ENCODE assay signal across 8 mouse cellular contexts in the genomic region with DNA sequence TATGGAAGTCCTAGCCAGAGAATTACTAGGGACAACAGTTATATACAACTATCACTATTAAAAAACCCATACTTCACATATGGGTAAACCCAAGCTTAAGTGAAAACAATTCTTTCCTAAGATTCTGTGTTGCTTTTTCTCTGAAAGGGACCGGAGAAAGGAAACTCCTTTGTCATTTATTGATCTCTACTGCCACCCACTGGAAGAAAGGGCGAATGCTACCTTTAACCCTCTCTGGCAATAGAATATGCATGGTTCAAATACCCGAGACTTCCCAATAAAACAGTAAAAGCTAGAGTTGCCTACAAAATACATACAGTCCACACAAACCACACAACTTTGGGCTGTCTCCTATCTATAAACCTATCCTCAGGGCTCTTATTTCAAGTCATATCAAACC. TPM values are rescaled to one million over a fixed set of nuclear protein-coding genes. Genes with fewer than 3 reads are reported as not detected.
DNase-seq lines count a peak whose midpoint lies in the region; ATAC-seq lines count a peak whose summit lies in the region.

No protein-coding gene starts in this region.

- WGBS in kidney, embryonic 16.5 days, result 12% methylated on average over 3 of the region's 3 CpGs
- 12% methylated on average over 3 of the region's 3 CpGs for WGBS in limb, embryonic 11.5 days

- peak; percentile 87 for ATAC-seq in frontal cortex, adult (ENCODE audit: low TSS enrichment)
- peak; percentile 49; the same call in 1 of the 2 replicates for ATAC-seq in kidney, embryonic 16.5 days (ENCODE audit: low FRiP score, low TSS enrichment)
- ATAC-seq in limb, embryonic 11.5 days (ENCODE audit: insufficient number of reproducible peaks, low FRiP score, low TSS enrichment, low read depth), result no peak

- no peaks in the 10 kb centered on the region for H3K36me3 ChIP-seq in kidney, embryonic 16.5 days (ENCODE audit: insufficient read depth, low read length)
- H3K36me3 ChIP-seq in limb, embryonic 11.5 days (ENCODE audit: control insufficient read depth, insufficient read depth, low read length), result no peaks in the 10 kb centered on the region

- H3K27me3 ChIP-seq in kidney, embryonic 16.5 days (ENCODE audit: insufficient read depth, low read length), result peaks cover 13% of the 10 kb centered on the region; the same call in 1 of the 2 replicates
- no peaks in the 10 kb centered on the region for H3K27me3 ChIP-seq in limb, embryonic 11.5 days (ENCODE audit: control insufficient read depth, insufficient read depth, low read length)

- H3K27ac ChIP-seq in kidney, embryonic 16.5 days (ENCODE audit: low read length), result no peak overlapping the region
- H3K27ac ChIP-seq in limb, embryonic 11.5 days (replicated peaks; ENCODE audit: low read depth, low read length), result no peak overlapping the region

- H3K9me3 ChIP-seq in kidney, embryonic 16.5 days (ENCODE audit: low read length), result no peaks in the 10 kb centered on the region
- no peaks in the 10 kb centered on the region for H3K9me3 ChIP-seq in limb, embryonic 11.5 days (ENCODE audit: control insufficient read depth, low read length)

- peak; percentile 44 to 52 for DNase-seq in B cell, adult 2 months
- DNase-seq in MEL-GATA-1-ER (ENCODE audit: extremely low read depth, low read depth), result peak; percentile 41
- DNase-seq in cerebellum, adult 8-10 months, result peak; percentile 38
- DNase-seq in limb, embryonic 11.5 days (ENCODE audit: low spot score), result peak; percentile 53
- DNase-seq in naive thymus-derived CD4-positive, alpha-beta T cell, adult 2 months (ENCODE audit: low read depth), result peak; percentile 52
- peak; percentile 3 to 16 for DNase-seq in thymus, postnatal 36 days

- no peaks in the 10 kb centered on the region for H3K4me1 ChIP-seq in kidney, embryonic 16.5 days (ENCODE audit: insufficient read depth, low read length)
- no peaks in the 10 kb centered on the region for H3K4me1 ChIP-seq in limb, embryonic 11.5 days (ENCODE audit: control insufficient read depth, insufficient read depth, low read length)

- H3K4me3 ChIP-seq in kidney, embryonic 16.5 days (ENCODE audit: low read length), result no peak overlapping the region
- no peak overlapping the region for H3K4me3 ChIP-seq in limb, embryonic 11.5 days (ENCODE audit: low read depth, low read length)

- no peak overlapping the region for H3K4me2 ChIP-seq in kidney, embryonic 16.5 days (replicated peaks; ENCODE audit: low read depth, low read length)
- H3K4me2 ChIP-seq in limb, embryonic 11.5 days (ENCODE audit: low read depth, severe bottlenecking), result no peak overlapping the region

- no peak overlapping the region for H3K9ac ChIP-seq in kidney, embryonic 16.5 days (replicated peaks; ENCODE audit: low read length)
- no peak overlapping the region for H3K9ac ChIP-seq in limb, embryonic 11.5 days (ENCODE audit: low read length)

RNA-seq across cellular contexts. Expression of a gene that starts 40.6 kb away (rescaled TPM):
- 66.1 and 73.0 TPM in 2 replicates for polyA plus RNA-seq in kidney, embryonic 16.5 days (2015; fragmentation: Nextera tagmentation; extraction: Ambion mirVana)
- polyA plus RNA-seq in limb, embryonic 11.5 days (2014; fragmentation: Nextera tagmentation; extraction: Ambion mirVana), result 0.05 TPM in 1 of 2 replicates, not detected in the other

Comparison
In these comparisons a context has a peak if more than half of its experiments do, and no peak if none do; other contexts are left out.
1. RNA of a gene that starts 40.6 kb away (polyA plus RNA-seq): 66.1 to 73.0 TPM in kidney, embryonic 16.5 days; 0.05 TPM in limb, embryonic 11.5 days; every median in the first group is over 10 times any median in the second.
2. Peak in every context shown above with its lines, with median percentiles within 50 percentile points of each other: DNase-seq.